ENCODE assay signal across 13 mouse cellular contexts in the genomic region with DNA sequence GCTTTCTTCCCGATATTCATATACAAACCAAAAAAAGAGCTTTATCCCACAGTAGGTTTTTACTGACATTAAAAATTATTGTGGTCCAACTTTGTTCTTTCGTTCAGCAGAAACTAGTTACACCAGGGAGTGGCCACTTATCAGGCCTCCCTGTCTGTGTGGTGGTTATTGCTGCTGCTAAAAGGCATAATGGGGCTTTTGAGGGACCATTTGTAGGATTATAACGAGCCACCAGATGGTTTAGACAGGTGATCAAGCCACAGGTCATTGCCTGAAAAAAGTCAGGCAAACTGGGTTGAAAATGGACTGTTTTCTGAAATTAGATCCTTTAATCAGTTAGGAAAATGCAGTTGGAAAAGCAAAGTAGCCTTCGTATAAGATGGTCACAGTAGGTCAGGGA.
"Had no signal": no experiment of that assay in that cellular context is flagged by ENCODE, and none has a peak within 500 bp of the region (broad histone marks: within the 10 kb centered on the region; RNA-seq: fewer than 3 reads in every experiment).

No protein-coding gene starts in this region.

- DNase-seq: gastrocnemius, postnatal 14 days; gastrocnemius, postnatal 36 days; heart, adult 18-20 months; heart, postnatal 10 days; heart, postnatal 36 days; kidney, adult 11 months; kidney, adult 2 months; kidney, adult 9 months; kidney, postnatal 14 days; kidney, postnatal 4 days; liver; liver, embryonic 13.5 days; liver, postnatal 0 days had no signal
